Mouse (Mus musculus): ENCODE measurements at regions not wholly inside any gene's neighbourhood (a gene's known extent, or its start where the extent isn't known, plus 50 kb on each side); places are given as distances from the start of the nearest gene placed in this dataset.

DNA sequence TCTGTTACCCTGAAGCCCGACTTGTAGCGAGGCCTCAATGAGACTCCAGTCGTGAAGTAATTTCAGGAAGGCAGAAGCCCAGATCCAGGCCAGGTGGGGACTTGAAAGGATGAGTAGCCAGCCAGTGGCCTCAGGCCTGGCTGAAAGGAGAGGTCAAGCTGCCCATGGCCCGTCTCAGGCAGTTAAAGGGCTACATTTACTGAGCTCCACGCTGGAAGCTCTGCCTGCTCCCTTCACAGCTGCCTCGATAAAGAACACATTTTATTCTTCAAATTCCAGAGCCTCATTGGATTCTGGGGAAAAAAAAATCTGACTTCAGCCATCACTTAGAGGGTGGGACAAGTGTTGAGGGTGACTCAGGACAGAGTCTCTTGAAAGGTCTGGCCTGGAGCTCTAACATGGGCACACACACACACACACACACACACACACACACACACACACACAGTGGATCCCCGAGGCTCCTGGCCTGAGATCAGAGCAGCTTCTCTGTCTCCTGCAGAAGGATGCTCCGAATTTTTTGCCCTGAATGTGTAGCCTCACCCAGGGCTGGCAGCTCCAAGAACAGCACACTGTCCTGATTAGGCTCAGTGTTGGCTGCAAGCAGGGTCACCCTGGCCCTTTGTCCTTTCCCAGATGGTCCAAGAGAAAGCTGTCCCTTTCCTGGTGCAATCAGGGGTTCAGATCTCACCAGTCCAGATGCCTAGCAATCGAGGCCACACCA lies 53.0 kb downstream of the Gadd45g start:
- DNase-seq, result no peak

DNA sequence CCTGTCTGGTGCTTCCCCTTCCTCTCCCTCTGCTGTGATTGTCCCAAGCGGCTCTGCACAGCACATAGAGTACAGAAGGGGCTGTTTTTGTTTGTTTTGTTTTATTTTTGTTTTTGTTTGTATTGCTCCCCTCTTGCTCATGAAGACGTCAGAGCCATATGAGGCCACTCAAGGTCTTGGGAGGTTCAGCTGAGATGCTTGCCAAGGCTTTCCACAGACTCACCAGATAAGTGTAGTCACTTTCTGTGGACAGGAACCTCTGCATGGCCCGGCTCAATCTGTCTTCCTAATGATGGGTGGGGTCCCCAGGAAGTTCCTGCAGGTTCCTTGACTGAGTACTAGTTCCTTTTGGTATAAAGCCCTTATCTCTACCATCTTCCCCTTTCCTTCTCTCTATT lies 53.6 kb downstream of the Gadd45g start:
- DNase-seq, result no peak

DNA sequence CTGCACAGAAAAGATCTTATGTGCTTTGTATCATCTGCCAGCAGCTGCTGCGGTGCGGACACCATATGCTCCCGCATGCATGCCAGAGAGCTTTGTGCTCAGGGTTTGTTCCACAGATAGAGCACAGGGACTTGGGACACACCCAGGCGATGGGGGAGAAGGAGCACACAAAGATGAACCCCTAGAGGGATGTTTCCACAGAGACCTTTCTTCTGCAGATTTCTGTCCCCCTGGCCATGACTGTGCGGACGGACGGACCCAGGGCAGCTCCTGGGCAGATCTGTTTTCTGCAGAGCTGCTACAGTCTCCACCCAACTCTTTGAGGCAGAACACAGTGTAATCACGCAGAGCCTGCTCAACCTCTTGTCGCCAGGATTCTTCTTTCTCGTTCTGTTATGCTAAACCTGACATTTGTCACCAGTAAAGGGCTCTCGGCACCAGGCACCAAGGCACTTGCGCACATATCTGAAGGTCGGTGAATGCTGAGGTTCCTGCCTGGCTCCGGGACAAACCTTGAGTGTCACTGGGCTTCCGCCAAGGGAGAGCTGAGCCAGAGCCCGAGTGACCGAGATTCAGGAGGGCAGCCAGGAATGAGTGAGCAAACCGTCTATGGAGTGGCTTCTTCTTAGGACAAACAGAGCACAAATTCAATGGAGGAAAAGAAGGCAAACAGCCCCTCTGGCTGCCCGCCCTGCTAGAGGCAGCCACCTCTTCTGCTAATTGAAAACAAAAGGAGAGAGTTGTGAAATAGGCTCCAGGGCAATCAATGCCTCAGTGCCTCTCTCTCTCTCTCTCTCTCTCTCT lies 56.2 kb downstream of the Gadd45g start:
- DNase-seq, result peak; percentile 42

DNA sequence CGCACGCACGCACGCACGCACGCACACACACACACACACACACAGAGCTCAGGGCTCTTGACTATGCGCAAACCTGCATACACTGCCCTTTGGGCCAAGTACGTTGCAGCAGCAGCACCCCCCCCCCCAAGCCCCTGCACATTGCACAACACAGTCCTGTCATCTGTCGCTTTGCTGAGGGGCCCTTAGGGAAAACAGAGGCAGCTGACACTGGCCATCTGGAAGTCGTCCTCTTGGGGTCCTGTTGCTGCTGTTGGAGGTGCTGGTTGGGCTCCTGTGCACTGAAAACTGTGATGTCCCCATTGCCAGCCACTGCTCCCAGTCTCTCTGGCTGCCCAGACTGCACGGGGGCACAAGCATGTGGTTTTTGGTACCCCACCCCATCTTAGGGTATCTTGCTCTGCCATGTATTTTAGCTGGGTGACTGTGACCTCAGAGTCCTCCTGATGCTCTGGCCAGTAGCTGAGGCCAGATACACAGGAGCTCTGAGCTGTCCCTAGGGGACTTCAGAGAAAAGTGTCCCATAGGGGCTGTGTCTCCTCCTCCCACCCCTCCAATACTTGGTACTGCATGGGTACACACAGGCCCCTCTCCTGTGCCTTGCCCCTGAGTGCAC lies 57.0 kb downstream of the Gadd45g start:
- DNase-seq, result no peak

DNA sequence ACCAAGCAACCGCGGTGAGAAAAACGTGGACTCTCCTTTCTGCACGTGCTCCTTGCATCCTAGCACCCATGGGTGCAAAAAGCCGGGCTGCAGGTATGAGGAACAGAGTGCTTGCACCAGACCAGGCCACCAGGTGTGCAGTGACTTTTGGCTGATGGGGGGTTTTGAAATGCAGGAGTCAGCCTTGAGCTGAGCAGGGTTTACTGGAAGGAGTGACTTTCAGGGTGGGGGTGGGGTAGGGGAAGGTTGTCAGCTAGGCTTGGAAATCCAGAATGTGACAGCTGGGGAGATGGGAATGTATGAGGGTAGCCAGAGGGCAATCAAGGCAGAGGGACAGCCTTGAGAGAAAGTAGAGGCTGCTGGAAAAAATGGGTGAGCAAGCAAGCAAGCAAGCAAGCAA lies 58.8 kb downstream of the Gadd45g start:
- DNase-seq, result no peak

DNA sequence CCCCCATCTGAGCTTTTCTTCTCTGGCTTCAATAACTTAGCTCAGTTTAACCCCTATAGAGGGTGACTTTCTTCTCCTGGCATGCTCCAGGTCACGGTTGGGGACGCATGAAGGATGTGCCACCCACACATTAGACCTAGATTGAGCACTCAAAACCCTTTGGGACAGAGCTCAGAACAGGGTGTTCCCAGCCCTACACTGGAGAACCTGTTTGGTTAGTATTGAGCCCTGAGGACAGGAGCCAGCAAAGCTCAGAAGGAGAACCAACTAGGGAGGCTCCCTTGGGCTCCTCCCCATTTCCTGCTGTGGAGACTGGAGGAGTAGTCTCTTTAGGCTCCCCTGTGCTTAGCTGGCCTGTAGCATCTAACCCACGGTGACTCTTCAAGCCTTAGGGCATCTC lies 59.6 kb downstream of the Gadd45g start:
- DNase-seq, result no peak

DNA sequence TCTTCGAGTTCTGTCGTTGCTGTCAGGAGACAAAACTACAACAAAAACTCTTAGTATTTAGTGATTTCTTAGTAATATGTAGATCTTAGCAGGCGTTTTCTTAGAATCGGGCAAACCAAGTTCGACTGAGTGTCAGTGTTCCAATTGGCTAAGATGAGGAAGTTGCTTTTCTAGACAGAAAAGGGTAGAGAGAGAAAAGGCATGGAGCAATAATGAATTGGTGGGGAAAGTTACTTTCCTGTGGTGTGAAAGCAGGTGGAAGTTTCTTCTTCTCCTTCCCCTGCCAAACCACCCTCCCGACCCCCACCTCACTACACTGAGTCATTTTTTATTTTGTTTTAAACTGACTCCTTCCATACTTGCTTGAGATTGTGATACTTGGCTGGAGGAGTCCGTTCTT lies 62.0 kb downstream of the Gadd45g start:
- DNase-seq, result no peak

DNA sequence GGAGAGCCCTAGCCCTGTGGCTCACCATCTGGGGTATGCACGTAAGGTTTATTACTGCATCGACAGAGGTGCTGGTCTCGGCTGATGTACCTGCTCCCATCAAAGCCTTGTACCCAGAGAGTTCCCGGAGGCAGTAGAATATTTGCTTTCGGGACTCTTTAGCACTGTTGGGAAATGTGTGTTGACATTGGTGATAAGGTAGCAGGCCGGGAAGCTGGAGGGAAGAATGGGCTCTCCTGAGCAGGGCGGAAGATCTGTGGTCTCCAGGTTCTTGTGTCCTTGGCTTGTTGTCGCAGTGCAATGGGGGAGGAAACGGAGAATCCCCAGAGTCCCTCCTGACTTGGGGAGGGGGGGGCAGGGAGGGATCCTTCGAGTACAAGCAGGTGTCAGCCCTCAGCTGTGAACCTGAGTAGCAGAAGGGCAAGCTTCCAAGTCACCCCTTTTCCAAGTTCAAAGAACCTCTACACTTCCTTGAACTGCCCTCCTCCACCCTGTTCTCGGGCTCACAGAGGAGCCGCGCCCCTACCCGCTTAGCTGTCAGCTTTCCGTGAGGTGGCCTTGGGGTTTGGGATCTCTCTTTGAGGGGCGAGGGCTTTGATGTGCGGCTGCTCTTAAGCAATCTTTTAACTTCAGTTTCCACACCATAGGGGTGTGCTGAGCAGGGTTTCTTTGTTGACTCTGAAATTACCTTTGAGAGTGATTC lies 65.0 kb downstream of the Gadd45g start:
- DNase-seq, result no peak

DNA sequence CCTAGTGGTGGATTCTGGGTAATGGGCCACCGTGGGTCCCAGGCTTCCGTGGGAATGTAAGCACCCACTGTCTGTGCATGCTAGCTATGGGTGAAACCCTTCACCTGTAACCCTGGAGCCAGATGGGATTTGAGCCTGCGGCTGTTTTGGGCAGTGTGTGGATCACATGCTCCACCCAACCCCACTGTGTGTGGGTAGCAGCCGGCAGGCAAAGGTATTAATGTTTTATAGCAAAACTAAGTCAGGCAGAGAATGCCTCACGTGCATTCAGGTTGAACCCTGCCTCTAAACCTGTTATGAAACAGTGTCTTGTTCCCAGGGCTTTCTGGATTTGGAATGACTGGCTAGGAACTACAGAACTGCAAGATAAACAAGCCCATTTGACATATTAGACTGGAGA lies 66.0 kb downstream of the Gadd45g start:
- no peak for DNase-seq

DNA sequence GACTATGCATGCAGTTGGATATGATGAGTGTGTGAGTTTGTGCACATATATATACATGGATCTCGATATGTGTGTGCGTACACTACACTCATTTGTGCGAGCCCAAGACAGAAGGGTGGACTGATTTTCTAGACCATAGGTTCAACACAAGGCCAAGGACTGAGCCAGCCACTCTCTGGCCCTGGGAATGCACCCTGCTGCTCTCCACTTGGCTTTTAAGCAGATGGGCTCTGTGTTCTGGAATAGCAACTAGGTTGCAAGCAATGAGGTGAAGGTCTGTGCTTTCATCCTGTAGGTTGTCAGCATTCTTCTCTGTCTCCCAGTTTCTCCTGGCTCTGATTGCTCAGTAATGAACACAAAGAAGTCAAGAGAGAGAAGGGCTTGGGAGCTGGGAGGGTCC lies 66.5 kb downstream of the Gadd45g start:
- no peak for DNase-seq

DNA sequence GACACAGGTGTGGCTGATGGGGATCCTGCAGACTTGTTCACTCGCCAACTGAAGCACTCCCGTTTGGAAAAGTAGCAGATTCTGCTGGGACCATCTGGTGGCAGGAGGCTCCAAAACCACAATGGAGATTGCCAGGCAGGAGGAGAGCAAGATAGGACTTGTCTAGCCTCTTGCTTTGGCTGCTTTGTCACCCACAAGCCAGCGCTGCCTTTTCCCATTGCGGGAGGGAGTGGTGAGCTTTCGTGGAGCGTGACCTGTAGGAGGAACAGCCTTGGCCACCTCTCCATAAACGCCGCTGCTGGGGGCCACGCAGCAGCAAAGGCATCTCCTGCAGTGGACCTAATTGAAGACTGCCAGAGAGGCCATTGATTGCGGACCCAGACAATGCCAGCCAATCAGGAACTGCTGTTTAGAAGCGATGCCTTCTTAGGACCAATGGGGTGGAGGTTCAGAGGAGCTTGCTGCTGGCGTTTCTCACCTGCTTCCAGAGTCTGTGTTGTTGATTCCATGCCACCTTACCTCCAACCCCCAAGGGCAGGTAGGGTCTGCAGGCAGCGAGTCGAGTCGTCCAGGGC lies 70.3 kb downstream of the Gadd45g start:
- no peak for DNase-seq

DNA sequence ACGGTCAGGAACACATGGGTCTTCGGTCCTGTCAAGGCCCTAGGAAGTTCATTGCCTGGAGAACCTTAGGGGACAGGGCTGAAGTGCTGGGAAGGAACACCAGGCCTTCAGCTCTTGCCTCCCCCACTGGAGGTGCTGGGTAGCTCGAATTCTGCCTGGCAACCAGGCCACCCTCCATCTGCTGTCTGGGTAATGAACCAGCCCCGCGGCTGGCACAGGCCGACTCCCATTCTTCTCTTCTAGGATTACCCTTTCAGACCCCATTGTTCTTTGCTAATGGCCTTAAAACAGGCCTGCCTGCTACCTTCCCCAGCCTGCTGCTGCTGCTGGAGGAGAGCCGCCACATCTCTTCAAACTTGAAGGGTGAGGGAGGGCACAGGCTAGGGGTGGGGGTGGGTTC lies 71.2 kb downstream of the Gadd45g start:
- DNase-seq, result no peak

DNA sequence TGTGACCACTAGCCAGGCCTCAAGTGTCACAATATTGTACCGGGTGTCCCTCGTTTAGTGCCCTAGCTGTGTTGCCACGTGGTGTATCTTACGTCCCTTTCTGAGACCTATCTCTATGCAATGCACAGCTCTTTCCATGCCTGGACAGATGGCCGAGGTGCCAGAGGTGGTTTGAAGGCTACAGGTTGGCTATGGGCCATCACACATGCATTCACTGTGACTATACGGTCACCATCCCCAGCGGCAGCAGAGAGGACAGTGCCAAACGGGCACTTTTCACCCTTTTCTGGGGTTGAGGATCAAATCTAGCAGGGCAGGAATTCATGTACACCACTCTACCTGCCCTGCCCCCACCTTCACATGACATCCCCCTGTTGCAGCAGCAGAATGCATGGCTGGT lies 71.6 kb downstream of the Gadd45g start:
- no peak for DNase-seq

DNA sequence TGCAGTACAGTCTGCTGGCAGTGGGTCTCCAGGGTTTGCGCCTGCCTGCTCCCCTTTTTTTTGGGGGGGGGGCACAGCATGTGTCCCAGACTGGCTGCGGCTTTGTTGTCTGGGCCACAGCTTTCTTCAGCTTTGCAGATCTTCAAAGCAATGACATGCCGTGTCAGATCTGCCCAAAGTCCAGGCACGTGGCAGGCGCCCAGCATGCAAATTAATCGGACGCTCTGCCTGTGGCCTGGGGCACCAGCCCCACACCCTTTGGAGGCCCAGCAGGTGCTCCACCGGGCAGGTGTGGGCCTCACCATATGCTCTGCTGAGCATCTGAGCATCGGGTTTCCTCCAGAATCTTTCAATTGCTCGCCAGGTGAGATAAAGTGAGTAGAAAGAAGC lies 72.3 kb downstream of the Gadd45g start:
- DNase-seq, result no peak

DNA sequence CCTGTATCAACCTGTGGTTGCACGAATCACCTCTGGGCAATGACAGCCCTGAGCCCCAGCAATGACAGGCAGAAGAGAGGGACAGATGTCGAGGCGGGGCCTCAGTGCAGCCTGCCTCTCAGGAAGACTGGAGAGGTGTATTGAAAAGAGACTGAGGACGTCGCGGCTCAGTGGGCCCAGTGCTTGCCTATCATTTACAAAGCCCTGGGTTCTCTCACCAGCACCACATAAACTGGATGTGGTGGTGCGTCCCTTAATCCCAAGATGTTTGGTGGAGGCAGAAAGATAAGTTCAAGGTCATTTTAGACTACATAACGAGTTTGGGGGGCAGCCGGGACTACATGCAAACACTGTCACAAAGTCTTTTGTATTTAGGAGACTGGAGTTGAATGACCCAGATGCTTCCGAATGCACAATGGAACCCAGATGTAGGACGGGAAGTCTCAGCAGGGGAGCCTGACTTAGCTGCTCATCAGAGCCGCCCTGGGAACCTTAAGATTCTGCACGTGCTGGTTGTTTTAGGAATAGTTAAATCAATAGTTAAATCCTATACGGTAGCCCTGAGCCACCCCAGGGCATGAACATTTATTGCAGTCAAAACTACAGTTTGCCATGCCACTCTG lies 72.8 kb downstream of the Gadd45g start:
- DNase-seq, result no peak

DNA sequence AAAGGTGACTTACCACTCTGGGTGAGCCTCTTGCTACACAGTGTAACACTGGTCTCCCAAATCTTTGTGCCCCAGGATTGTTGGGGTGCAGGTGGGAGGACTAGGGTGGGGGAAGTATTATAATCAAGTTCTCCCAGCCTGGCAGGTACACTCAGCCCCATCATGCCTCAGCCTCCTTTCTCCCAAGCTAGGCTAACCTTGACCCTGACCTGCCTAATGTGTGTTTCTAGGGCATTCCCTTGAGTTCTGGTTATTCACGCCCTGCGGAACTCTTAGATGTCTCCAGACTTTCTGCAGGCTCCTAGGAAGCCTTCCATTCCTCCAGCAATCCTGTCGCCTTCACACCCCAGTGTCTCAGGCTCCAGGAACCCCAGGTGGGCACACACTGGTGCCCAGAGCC lies 73.5 kb downstream of the Gadd45g start:
- no peak for DNase-seq

DNA sequence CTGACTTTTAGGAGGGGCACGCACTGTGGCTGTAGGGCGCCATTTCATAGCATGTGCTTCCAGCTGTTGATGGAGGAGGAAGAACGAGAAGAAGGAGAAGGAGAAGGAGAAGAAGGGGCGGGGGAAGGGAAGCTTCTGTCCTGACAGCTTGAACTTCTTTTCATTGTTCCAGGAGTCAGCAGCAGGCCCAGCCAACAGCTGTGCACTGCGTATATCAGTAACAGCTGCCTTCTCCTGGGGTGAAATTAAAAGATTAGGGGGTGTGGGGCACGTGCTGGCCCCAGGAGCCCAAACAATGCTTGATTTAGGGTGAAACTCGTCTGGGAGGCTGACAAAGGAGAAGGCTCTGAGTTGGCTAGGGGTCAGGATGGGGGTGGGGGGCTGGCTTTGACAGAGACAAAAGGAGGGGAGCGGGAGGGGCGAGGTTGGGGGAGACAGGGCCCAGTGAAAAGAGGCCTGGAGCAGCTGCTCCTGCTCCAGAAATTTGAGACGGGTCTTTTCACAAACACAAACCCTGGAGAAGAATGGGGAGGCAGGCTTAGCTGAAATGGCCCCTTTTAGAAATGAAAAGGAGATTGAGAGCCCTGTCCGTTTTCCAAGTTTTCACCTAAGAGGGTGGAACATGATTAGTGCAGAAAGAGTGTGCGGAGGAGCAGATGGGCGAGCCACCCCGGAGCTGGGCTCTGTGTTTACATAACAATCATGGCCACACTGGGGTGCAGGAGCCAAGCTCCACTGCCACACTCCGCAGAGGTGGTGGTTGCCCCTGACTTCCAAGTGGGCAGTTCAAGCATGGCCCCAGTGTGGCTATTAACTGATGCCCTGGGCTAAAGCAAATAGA lies 74.3 kb downstream of the Gadd45g start:
- no peak for DNase-seq

DNA sequence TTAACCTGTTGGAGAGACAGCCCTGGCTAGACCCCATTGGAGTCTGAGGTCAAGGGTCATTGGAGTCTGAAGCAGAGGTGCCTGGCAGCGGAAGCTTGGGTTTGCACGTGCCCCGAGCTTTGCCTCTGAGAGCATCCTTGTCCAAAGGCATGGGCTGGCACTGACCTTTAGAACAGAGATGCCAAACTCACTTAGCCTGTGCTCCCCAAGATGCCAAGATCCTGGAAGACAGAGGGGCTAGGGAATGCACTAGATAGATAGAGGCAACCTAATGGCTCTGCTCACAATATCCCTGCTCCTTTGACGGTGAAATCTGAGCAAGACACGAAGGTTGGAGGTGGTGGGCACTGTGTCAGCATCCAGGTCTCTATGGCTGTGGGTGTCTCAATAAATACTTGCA lies 75.1 kb downstream of the Gadd45g start:
- DNase-seq, result no peak

DNA sequence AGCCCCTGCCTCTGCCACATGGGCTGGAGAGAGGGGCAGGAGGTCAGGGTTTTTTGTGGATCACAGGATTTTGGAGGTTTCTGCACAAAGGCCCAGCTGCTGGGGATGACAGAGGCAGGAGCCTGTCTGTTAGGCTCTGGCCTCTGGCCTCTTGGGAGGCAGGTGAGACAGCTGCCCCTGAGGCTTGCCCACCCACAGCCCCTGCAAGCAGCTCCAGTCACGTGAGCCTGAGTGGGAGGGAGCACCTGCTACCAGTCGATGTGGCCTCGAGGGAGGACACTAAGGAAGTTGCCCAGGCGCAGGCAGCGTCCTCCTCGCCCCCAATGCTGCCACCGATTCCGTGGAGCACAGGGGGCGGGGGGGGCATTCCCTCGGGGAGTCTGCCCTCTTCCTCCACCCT lies 80.3 kb downstream of the Gadd45g start:
- DNase-seq, result no peak

DNA sequence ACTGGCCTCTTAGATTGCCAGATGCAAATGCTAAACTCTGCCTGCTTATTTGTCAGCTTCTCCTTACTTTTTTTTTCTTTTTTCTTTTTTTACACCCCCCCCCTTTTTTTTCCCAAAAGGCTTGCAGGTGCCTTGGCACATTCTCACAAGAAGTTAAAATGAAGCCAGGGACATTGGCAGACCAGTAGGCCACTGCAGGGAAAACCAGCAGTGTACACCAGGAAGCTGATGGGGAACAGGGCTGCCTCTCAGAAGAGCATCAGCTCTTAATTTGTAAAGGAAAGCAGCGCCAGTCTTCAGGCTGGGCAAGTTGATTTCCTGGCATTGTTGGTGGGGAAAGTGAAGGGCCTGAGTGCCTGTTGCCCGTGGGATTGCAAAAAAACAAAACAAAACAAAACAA lies 83.3 kb downstream of the Gadd45g start:
- no peak for DNase-seq

DNA sequence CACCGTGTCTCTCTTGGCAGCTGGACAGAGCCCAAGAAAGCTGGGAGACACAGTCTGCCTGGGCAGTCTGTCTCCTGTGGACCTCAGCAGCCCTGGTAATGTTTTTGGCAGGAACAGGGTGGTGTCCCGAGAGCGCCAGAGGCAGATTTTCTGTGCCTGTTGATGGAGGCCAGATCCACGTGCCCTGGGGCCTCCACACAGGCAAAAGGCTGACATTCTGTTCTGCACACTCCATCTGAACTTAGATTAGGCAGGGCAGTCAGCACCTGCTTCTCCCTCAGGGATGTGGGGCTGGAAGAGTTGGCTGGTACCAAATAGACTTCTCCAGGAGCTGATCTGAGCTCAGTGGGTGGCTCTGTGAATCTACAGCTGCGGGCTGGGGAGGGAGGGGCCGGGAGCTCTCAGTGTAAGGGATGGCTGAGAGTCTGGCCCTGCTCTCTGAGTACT lies 83.8 kb downstream of the Gadd45g start:
- peak; percentile 46 for DNase-seq

DNA sequence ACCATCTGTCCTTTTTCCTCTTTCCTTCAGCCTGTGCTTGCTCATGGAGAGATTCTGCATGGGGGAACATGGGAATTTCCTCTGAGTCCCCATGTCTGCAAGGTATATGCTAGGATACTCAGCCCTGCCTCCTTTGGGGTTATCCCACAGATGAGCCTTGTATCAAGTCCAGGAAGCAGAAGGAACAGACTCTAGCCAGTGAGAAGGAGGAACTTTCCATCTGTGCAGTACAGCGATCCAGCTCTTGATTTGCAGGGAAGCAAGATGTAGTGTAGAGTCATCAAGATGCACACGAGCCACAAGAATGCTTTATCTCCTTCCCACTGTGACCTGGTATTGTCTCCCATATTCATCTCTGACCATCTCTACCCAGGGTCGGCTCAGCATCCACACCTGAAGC lies 84.5 kb downstream of the Gadd45g start:
- DNase-seq, result peak; percentile 19

Measured in right cerebral cortex, adult 18-20 months (tissue).